Mouse (Mus musculus) kidney, postnatal 14 days (tissue): ENCODE measurements around the gene Xxylt1.
A peak's percentile ranks its signal among the peaks of the same experiment; 100 is the strongest.

Experiments used
- DNase-seq: peaks from one replicate; pipeline ENCODE4 v3.0.0; 2022; ENCODE audit warnings: mixed read lengths

The Xxylt1 gene

GRCm38 (mm10) chr16:31081125-31081664 is at the start of gene Xxylt1:
TSS of gene Xxylt1 (minus strand) at chr16:31081432.
- DNase-seq: peak; percentile 96

GRCm38 (mm10) chr16:31128116-31128515 is 46.9 kb upstream of the Xxylt1 start:
- no peak for DNase-seq

- no peak for DNase-seq
Measured at GRCm38 (mm10) chr16:31124991-31125390, 43.8 kb upstream of the Xxylt1 start.

GRCm38 (mm10) chr16:31121612-31122011 is 40.4 kb upstream of the Xxylt1 start:
- no peak for DNase-seq

- no peak for DNase-seq
Measured at GRCm38 (mm10) chr16:31113596-31113995, 32.4 kb upstream of the Xxylt1 start.

GRCm38 (mm10) chr16:31101352-31101751 is 20.1 kb upstream of the Xxylt1 start:
- DNase-seq: no peak

GRCm38 (mm10) chr16:31099906-31100305 is 18.7 kb upstream of the Xxylt1 start:
- no peak for DNase-seq

- DNase-seq: no peak
Measured at GRCm38 (mm10) chr16:31094036-31094435, 12.8 kb upstream of the Xxylt1 start.

GRCm38 (mm10) chr16:31093186-31093585 is 12.0 kb upstream of the Xxylt1 start:
- no peak for DNase-seq

- no peak for DNase-seq
Measured at GRCm38 (mm10) chr16:31081891-31082290, 659 bp upstream of the Xxylt1 start.

- peak; percentile 81 for DNase-seq
Measured at GRCm38 (mm10) chr16:31080573-31081051, 620 bp downstream of the Xxylt1 start.

- DNase-seq: no peak
Measured at GRCm38 (mm10) chr16:31077396-31077795, 3.8 kb downstream of the Xxylt1 start.

- no peak for DNase-seq
Measured at GRCm38 (mm10) chr16:31076436-31076835, 4.8 kb downstream of the Xxylt1 start.

- DNase-seq: no peak
Measured at GRCm38 (mm10) chr16:31074324-31074908, 6.8 kb downstream of the Xxylt1 start.

- DNase-seq: no peak
Measured at GRCm38 (mm10) chr16:31071731-31072130, 9.5 kb downstream of the Xxylt1 start.

- DNase-seq: peak; percentile 88
Measured at GRCm38 (mm10) chr16:31070358-31071133, 10.7 kb downstream of the Xxylt1 start.

- no peak for DNase-seq
Measured at GRCm38 (mm10) chr16:31069211-31070166, 11.7 kb downstream of the Xxylt1 start.

GRCm38 (mm10) chr16:31068280-31068679 is 13.0 kb downstream of the Xxylt1 start:
- DNase-seq: peak; percentile 54

- peak; percentile 66 for DNase-seq
Measured at GRCm38 (mm10) chr16:31066344-31067098, 14.7 kb downstream of the Xxylt1 start.

- DNase-seq: no peak
Measured at GRCm38 (mm10) chr16:31064782-31065181, 16.4 kb downstream of the Xxylt1 start.

GRCm38 (mm10) chr16:31062918-31063317 is 18.3 kb downstream of the Xxylt1 start:
- DNase-seq: no peak
